Mouse (Mus musculus) limb, embryonic 12.5 days (tissue): Measurements from ENCODE around the gene Csf3. TPM values are rescaled to one million over a fixed set of nuclear protein-coding genes. Genes with fewer than 3 reads are reported as not detected.

Experiments
- ATAC-seq: fragments of 200-750 bp; cut with Nextera tagmentation; 2 replicates; pipeline ENCODE4 v1.8.0; 2017; ENCODE audit warnings: low read depth, moderate TSS enrichment; ENCODE audit not compliant: insufficient number of reproducible peaks, insufficient read depth, low FRiP score, low TSS enrichment
- H3K27ac ChIP-seq: fragments of 300-500 bp; sonication (generic); 2 replicates; pipeline ENCODE4 v1.5.1; 2016; ENCODE audit warnings: mild to moderate bottlenecking, moderate library complexity
- H3K27me3 ChIP-seq: fragments of 300-500 bp; sonication (generic); 2 replicates; pipeline ENCODE4 v1.6.1; 2016; ENCODE audit warnings: mild to moderate bottlenecking, moderate library complexity
- H3K36me3 ChIP-seq: fragments of 300-500 bp; sonication (generic); 2 replicates; pipeline ENCODE4 v1.6.1; 2016; ENCODE audit warnings: mild to moderate bottlenecking, moderate library complexity
- H3K4me1 ChIP-seq: fragments of 300-500 bp; sonication (generic); replicated peaks from 2 replicates; pipeline ENCODE4 v1.6.1; 2016
- H3K4me2 ChIP-seq: fragments of 300-500 bp; sonication (generic); 2 replicates; pipeline ENCODE4 v1.6.1; 2016; ENCODE audit warnings: mild to moderate bottlenecking, moderate library complexity
- H3K4me3 ChIP-seq: fragments of 300-500 bp; sonication (generic); replicated peaks from 2 replicates; pipeline ENCODE4 v1.5.1; 2016; ENCODE audit warnings: mild to moderate bottlenecking
- H3K9ac ChIP-seq: fragments of 300-500 bp; sonication (generic); replicated peaks from 2 replicates; pipeline ENCODE4 v1.6.1; 2016; ENCODE audit warnings: mild to moderate bottlenecking, moderate library complexity
- H3K9me3 ChIP-seq: fragments of 300-500 bp; sonication (generic); 2 replicates; pipeline ENCODE4 v1.6.1; 2016; ENCODE audit warnings: mild to moderate bottlenecking, moderate library complexity
- WGBS: fragments of 180-500 bp; shearing (Covaris S2); methylation state at CpG from one replicate; pipeline ENCODE4 v1.1.7; 2016; 5-methylcytosine and 5-hydroxymethylcytosine counted together
- polyA plus RNA-seq: library from polyadenylated mRNA; unstranded; fragments of >200 nt; fragmentation: Nextera tagmentation; extraction: Ambion mirVana; gene quantifications from 2 replicates; pipeline ENCODE4 v1.2.1, GENCODE M21; 2016

Csf3 gene
- polyA plus RNA-seq, 1 experiment from 2014 or later, result not detected

DNA sequence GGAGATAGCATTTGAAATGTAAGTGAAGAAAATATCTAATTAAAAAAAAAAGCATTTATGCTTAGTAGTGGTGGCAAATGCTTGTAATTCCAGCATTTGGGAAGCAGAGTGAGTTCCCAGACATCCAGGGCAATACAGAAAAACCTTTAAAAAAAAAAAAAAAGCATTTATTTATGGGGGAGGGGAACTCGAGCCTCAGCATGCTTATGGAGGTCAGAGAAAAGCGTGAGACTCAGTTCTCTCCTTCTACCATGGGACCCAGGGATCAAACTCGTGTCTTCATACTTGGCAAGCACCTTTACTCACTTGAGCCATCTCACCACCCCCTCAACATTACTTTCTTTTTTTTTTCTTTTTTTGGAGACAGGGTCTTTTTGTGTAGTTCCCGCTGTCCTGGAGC is 19.9 kb upstream of the Csf3 start:
- no peak overlapping the region for H3K4me2 ChIP-seq
- ATAC-seq, result no peak

GRCm38 (mm10) chr11:98681786-98682745 is 19.0 kb upstream of the Csf3 start, which contains the start of gene Psmd3:
Gene Psmd3 (plus strand): TSS chr11:98682554.
- Histone ChIP-seq H3K27me3 (no peaks in the 10 kb centered on the region), H3K4me3 (peak within 1 kb of the TSS; percentile 99), H3K27ac (peak within 1 kb of the TSS; percentile 59), H3K9ac (peak within 1 kb of the TSS; percentile 97), H3K4me2 (peak within 1 kb of the TSS; percentile 91), H3K4me1 (peaks cover 7% of the 10 kb centered on the region), H3K36me3 (peaks cover 23% of the 10 kb centered on the region), H3K9me3 (no peaks in the 10 kb centered on the region)
- ATAC-seq, result peak; percentile 94
- 5% methylated on average over 45 of the region's 45 CpGs for WGBS

More for the DNA sequence above, 19.9 kb upstream of the Csf3 start:
- H3K4me3 ChIP-seq, result no peak overlapping the region
- H3K4me1 ChIP-seq, result peaks cover 7% of the 10 kb centered on the region
- no peaks in the 10 kb centered on the region for H3K9me3 ChIP-seq
- H3K27me3 ChIP-seq, result no peaks in the 10 kb centered on the region
- WGBS, result 84% methylated on average over 4 of the region's 4 CpGs
- H3K27ac ChIP-seq, result no peak overlapping the region
- no peak overlapping the region for H3K9ac ChIP-seq
- H3K36me3 ChIP-seq, result peaks cover 14% of the 10 kb centered on the region

DNA sequence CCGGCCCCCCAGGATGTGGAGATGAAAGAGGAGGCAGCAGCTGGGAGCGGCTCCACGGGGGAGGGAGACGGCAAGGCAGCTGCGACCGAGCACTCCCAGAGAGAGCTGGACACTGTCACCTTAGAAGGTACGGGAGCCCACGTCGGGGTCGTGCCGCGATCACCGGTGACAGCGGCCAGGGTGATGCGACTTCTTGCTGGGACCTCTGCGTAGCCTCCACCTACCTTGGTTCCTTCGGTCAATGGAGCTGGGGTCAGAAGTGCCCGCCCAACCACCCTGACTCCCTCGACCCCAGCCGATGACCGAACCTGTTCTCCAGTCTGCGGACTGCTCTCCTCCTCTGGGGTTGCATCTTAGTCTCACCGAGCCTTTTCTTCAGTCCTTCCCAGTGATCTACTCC is 18.3 kb upstream of the Csf3 start:
- peak; percentile 40; the same call in 1 of the 2 replicates for ATAC-seq
- Histone ChIP-seq H3K4me2 (peak overlapping the region; percentile 91), H3K36me3 (peaks cover 30% of the 10 kb centered on the region), H3K27ac (peak overlapping the region; percentile 59), H3K9ac (peak overlapping the region; percentile 97), H3K27me3 (no peaks in the 10 kb centered on the region), H3K4me1 (peaks cover 7% of the 10 kb centered on the region), H3K4me3 (peak overlapping the region; percentile 99), H3K9me3 (no peaks in the 10 kb centered on the region)
- under 1% methylated on average over 20 of the region's 23 CpGs for WGBS

DNA sequence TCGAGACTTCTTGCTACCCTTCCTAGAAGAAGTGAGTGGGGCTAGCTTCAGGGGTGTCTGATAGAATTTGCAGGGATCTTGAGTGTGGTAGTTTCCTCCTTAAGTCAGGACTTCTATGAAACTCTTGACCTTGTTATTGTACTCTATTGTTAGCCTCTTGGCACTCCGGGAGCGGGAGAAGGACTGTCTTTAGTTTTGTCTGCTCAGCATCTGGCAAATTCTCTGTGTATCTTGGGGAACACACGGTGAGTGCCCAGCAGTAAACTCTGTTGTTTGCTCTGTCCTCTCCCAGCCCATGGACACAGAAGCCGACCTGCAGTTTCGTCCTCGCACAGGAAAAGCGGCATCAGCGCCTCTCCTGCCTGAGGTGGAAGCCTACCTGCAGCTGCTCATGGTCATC is 15.4 kb upstream of the Csf3 start:
- H3K4me2 ChIP-seq, result no peak overlapping the region
- H3K27ac ChIP-seq, result no peak overlapping the region
- no peak overlapping the region for H3K4me3 ChIP-seq
- H3K9me3 ChIP-seq, result no peaks in the 10 kb centered on the region
- peaks cover 54% of the 10 kb centered on the region for H3K36me3 ChIP-seq
- peaks cover 7% of the 10 kb centered on the region for H3K4me1 ChIP-seq
- no peaks in the 10 kb centered on the region for H3K27me3 ChIP-seq
- ATAC-seq, result no peak
- H3K9ac ChIP-seq, result no peak overlapping the region
- 92% methylated on average over 9 of the region's 9 CpGs for WGBS

- H3K27me3 ChIP-seq, result no peaks in the 10 kb centered on the region
- no peaks in the 10 kb centered on the region for H3K9me3 ChIP-seq
- H3K4me1 ChIP-seq, result peaks cover 7% of the 10 kb centered on the region
- H3K27ac ChIP-seq, result no peak overlapping the region
- no peak overlapping the region for H3K4me3 ChIP-seq
- peaks cover 68% of the 10 kb centered on the region for H3K36me3 ChIP-seq
- 93% methylated on average over 4 of the region's 4 CpGs for WGBS
- no peak overlapping the region for H3K9ac ChIP-seq
- ATAC-seq, result no peak
- H3K4me2 ChIP-seq, result no peak overlapping the region
These were observed 14.1 kb upstream of the Csf3 start for GRCm38 (mm10) chr11:98686976-98687375.

GRCm38 (mm10) chr11:98688009-98688408 is 13.1 kb upstream of the Csf3 start:
- no peak overlapping the region for H3K4me3 ChIP-seq
- peaks cover 78% of the 10 kb centered on the region for H3K36me3 ChIP-seq
- no peaks in the 10 kb centered on the region for H3K27me3 ChIP-seq
- no peak overlapping the region for H3K4me2 ChIP-seq
- no peak overlapping the region for H3K27ac ChIP-seq
- no peak for ATAC-seq
- 94% methylated on average over 8 of the region's 8 CpGs for WGBS
- no peaks in the 10 kb centered on the region for H3K9me3 ChIP-seq
- H3K4me1 ChIP-seq, result peaks cover 7% of the 10 kb centered on the region
- H3K9ac ChIP-seq, result no peak overlapping the region

- no peak for ATAC-seq
- no peak overlapping the region for H3K4me3 ChIP-seq
- H3K4me2 ChIP-seq, result no peak overlapping the region
- H3K4me1 ChIP-seq, result no peaks in the 10 kb centered on the region
- no peaks in the 10 kb centered on the region for H3K9me3 ChIP-seq
- 79% methylated on average over 13 of the region's 13 CpGs for WGBS
- no peak overlapping the region for H3K27ac ChIP-seq
- no peaks in the 10 kb centered on the region for H3K27me3 ChIP-seq
- peaks cover 83% of the 10 kb centered on the region for H3K36me3 ChIP-seq
- H3K9ac ChIP-seq, result no peak overlapping the region
These were observed 7.9 kb upstream of the Csf3 start for GRCm38 (mm10) chr11:98693201-98693600.

GRCm38 (mm10) chr11:98693746-98694145 is 7.3 kb upstream of the Csf3 start:
- ATAC-seq, result no peak
- Histone ChIP-seq H3K27ac (no peak overlapping the region), H3K4me1 (no peaks in the 10 kb centered on the region), H3K4me2 (no peak overlapping the region), H3K36me3 (peaks cover 80% of the 10 kb centered on the region), H3K9ac (no peak overlapping the region), H3K9me3 (no peaks in the 10 kb centered on the region), H3K4me3 (no peak overlapping the region), H3K27me3 (no peaks in the 10 kb centered on the region)
- 93% methylated on average over 9 of the region's 9 CpGs for WGBS

GRCm38 (mm10) chr11:98694301-98694700 is 6.8 kb upstream of the Csf3 start:
- no peak for ATAC-seq
- Histone ChIP-seq H3K36me3 (peaks cover 77% of the 10 kb centered on the region), H3K27ac (no peak overlapping the region), H3K4me3 (no peak overlapping the region), H3K9ac (no peak overlapping the region), H3K4me2 (no peak overlapping the region), H3K9me3 (no peaks in the 10 kb centered on the region), H3K27me3 (no peaks in the 10 kb centered on the region), H3K4me1 (no peaks in the 10 kb centered on the region)
- 89% methylated on average over 9 of the region's 9 CpGs for WGBS

DNA sequence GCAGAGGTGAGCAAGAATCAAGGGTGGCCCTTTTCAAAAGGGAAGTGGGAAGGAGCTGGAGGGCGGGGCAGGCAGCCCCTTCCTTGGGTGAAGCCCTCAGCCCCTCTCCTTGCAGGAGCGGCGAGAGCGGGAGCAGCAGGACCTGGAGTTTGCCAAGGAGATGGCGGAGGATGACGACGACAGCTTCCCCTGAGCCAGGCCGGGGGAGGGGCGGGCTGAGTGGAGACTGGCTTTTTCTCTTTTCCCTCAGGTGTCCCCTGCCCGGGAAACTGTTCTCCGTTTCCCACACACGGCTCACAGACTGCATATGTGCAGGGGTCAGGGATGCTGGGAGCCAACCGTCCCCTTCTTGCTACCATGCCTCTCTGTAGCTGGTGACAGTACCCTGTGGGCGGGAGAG is 5.7 kb upstream of the Csf3 start:
- no peaks in the 10 kb centered on the region for H3K27me3 ChIP-seq
- peaks cover 4% of the 10 kb centered on the region; the same call in 1 of the 2 replicates for H3K4me1 ChIP-seq
- no peak overlapping the region for H3K9ac ChIP-seq
- H3K4me2 ChIP-seq, result no peak overlapping the region
- no peaks in the 10 kb centered on the region for H3K9me3 ChIP-seq
- no peak overlapping the region for H3K27ac ChIP-seq
- 75% methylated on average over 14 of the region's 14 CpGs for WGBS
- H3K36me3 ChIP-seq, result peaks cover 66% of the 10 kb centered on the region
- ATAC-seq, result no peak
- H3K4me3 ChIP-seq, result no peak overlapping the region

DNA sequence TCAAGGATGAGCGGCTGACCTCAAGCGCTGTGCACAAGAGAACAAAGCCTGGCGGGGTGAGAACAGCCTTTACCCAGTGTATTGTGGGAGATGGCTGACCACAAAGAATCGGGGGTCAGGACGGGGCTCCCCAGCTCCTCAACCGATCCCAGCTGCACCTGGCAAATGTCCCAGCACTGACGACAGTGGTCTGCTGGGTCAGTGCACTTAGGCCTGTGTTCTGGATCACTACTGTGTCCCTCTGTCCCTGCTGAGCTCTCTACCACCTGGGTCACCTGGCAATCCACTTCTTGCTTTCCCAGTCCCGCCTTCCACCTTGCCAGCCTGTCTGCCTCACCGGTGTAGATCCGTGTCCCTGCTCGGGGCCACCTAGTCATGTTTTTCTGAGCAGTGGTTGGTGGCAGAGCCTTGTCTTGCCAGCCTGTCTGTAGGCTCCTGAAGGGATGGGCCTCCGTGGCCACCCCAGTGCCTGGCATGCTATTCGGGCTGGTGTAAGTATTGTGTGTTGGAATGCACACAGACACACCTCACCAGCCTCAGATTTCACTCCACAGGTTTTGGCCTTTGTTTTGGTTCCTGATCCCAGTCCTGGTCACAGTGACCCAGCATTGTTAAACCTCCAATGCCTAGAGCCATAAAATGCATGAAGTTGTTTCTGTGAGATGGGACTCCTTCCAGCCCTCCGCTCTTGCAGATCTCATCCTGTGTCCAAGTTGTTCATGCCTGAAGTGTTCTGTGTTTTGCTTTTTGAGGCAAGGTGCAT is 4.4 kb upstream of the Csf3 start:
- Histone ChIP-seq H3K9me3 (no peaks in the 10 kb centered on the region), H3K9ac (no peak overlapping the region), H3K27ac (no peak overlapping the region), H3K27me3 (peaks cover 8% of the 10 kb centered on the region), H3K4me2 (no peak overlapping the region), H3K36me3 (peaks cover 53% of the 10 kb centered on the region), H3K4me3 (no peak overlapping the region), H3K4me1 (peaks cover 10% of the 10 kb centered on the region; the same call in 1 of the 2 replicates)
- no peak for ATAC-seq
- 90% methylated on average over 14 of the region's 14 CpGs for WGBS
